Mouse (Mus musculus) lung, adult 2 months (tissue): ENCODE measurements around the gene Ost4.

Experiments
- CTCF ChIP-seq: fragments of 200-500 bp; IDR thresholded peaks from 2 replicates; pipeline ENCODE4 v1.5.1; 2011; ENCODE audit warnings: mild to moderate bottlenecking, low read length, control low read depth; ENCODE audit not compliant: insufficient read depth
- POLR2A ChIP-seq: fragments of 200-500 bp; IDR thresholded peaks from 2 replicates; pipeline ENCODE4 v1.6.1; 2011; ENCODE audit warnings: low read depth, mild to moderate bottlenecking, control low read depth, low read length, borderline replicate concordance; ENCODE audit errors: extremely low read depth

DNA sequence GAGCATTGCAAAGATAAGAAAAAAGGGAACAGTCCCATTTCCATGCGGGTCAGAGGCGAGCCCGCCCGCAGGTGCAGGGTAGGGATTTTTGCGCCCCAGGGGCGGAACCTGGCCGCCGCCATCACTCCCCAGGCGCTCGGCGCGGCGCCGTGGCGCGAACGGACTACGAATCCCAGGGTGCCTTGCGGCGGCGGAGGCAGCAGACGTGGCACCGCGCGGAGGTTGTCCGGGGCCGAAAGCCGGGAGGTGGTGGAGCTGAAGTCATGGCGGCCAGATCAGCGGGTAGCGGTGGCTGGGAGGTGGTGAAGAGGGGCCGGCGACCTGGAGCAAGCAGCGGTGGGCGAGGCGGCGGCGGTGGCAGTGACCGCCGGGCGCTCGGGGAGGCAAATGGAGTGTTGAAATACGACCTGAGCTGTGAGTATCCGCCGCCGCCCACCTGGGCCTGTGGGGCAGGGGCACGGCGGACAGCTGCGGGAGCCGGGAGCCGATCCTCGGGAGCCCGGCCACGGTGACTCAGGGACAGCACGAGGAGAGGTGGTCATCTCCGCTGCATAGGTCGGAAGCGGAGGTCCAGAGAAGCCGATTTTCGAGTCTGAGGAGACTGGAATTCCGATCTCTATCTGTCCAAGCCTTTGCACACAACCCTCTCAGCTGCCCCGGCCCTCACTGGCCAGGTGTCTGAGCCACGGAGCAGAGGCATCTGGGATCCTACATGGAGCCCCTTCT lies 38.0 kb downstream of the Ost4 start:
- TF ChIP-seq CTCF (no peak), POLR2A (peak; percentile 82; the same call in 1 of the 2 replicates)
